18 mouse cellular contexts compared by ENCODE assay signal in genomic region chr10:19747661-19748060, GRCm38 (mm10). TPM values are rescaled to one million over a fixed set of nuclear protein-coding genes. Genes with fewer than 3 reads are reported as not detected.
"Had no signal": no experiment of that assay in that cellular context is flagged by ENCODE, and none has a peak within 500 bp of the region (broad histone marks: within the 10 kb centered on the region; RNA-seq: fewer than 3 reads in every experiment).

No protein-coding gene starts in this region.

- H3K36me3 ChIP-seq: limb, embryonic 10.5 days; liver, embryonic 12.5 days; midbrain, embryonic 15.5 days; neural tube, embryonic 13.5 days had no signal

- ATAC-seq: liver, embryonic 12.5 days; midbrain, embryonic 15.5 days had no signal

- H3K9ac ChIP-seq: liver, embryonic 12.5 days; lung, embryonic 14.5 days; midbrain, embryonic 15.5 days; neural tube, embryonic 13.5 days had no signal

- H3K27me3 ChIP-seq: liver, embryonic 12.5 days; midbrain, embryonic 15.5 days; neural tube, embryonic 13.5 days had no signal

- DNase-seq: kidney, adult 18-20 months; kidney, postnatal 10 days; kidney, postnatal 4 days; lung, embryonic 14.5 days; lung, postnatal 10 days; lung, postnatal 4 days; right cerebral cortex, adult 18-20 months; right cerebral cortex, postnatal 25 days; thymus, postnatal 36 days had no signal

- H3K4me2 ChIP-seq: liver, embryonic 12.5 days; lung, embryonic 14.5 days; midbrain, embryonic 15.5 days; neural tube, embryonic 13.5 days had no signal

- H3K27ac ChIP-seq: layer of hippocampus, adult 2 months; limb, embryonic 10.5 days; liver, embryonic 12.5 days; midbrain, embryonic 15.5 days; neural tube, embryonic 13.5 days had no signal

- H3K4me1 ChIP-seq: limb, embryonic 10.5 days; midbrain, embryonic 15.5 days; neural tube, embryonic 13.5 days had no signal

- H3K9me3 ChIP-seq: limb, embryonic 10.5 days; liver, embryonic 12.5 days; midbrain, embryonic 15.5 days; neural tube, embryonic 13.5 days had no signal

- H3K4me3 ChIP-seq: layer of hippocampus, adult 2 months; limb, embryonic 10.5 days; liver, embryonic 12.5 days; midbrain, embryonic 15.5 days; neural tube, embryonic 13.5 days had no signal

RNA-seq across cellular contexts. Expression of gene Il20ra, which starts 35.3 kb away (rescaled TPM):
- total RNA-seq: layer of hippocampus, adult 2 months; layer of hippocampus, postnatal 10 days; monocyte, adult 5-6 weeks had no signal
- polyA plus RNA-seq: kidney, embryonic 14.5 days; neural tube, embryonic 13.5 days; small intestine, adult 2 months had no signal
